Mouse (Mus musculus) brain, adult 2 months (tissue): ENCODE measurements at regions not wholly inside any gene's neighbourhood (a gene's known extent, or its start where the extent isn't known, plus 50 kb on each side); places are given as distances from the start of the nearest gene placed in this dataset.

Source experiments
- DNase-seq: peaks from one replicate; pipeline ENCODE4 v3.0.0; 2011; ENCODE audit warnings: low read depth, low spot score

DNA sequence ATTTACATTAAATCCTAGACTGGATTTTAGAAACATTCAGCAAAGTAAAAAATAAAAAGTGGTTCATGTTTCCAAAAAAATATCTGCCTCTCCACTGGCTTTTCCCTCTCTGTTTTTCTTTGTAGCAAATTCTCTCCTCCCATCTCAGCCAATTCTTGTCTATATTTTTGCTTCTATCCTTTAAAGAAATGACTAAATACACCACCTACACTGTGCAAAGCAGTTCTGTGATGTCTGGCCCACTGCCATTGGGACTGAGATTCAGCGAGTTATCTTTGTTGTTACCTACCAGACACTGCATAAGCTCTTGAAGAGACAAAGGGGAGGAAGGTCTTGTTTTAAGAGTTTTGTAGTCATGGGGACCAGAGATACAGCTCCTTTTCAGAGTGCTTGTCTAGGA is 835.8 kb upstream of the Klhl29 start:
- peak; percentile 87 for DNase-seq

DNA sequence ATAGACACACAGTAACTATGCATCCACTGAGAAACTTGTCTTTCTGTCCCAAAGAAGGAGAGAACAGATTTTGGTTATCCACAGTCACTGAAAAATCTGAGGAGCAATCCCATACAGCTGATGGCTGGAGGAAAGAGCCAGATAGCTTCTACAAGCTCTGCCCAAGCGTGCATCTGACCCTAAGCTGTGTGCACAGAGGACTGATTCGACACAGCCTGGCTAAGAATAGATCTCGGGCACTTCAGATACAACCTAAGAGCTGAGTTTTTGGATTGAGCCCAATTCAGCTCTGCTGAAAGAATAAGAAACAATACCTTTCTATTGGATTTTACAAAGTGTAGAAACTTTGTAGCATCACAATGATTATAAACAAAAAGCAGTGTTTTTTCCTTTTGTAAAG is 813.8 kb upstream of the Klhl29 start:
- DNase-seq: peak; percentile 17

DNA sequence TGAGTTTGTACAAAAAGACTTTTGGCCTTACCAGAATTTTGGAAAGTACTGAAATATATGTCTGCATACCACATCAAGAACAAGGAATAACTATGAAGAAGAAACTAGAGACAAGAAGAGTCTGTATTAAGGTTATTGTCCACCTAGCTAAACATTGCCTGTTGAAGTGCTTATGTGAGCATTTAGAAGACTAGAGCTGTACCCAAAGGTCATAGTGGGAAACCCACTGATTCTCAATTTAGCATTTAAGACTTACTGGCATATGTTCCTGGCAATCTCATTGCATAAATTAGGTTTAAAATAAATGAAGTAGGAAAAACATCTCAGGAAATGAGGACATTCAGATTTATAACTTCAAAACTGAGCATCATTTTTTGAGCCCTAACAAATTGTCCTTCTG is 793.3 kb upstream of the Klhl29 start:
- DNase-seq: peak; percentile 48

DNA sequence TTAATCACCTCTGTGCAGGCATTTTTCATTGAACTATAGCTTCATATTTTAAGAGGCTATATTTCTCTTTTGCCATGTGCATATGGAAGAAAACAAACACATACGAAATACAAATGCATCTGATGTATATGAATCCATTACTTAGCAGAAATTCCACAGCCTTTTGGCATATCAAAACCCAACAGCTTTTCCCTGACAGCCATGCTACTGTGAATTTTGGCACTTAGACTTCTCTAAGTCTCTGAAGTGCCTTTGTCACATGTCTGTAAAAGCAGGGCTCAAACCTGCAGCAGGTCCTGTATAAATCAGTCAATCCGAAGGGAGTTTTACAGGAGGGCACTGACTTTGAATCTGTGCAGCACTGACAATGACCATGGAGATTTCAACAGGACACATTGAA is 778.8 kb upstream of the Klhl29 start:
- no peak for DNase-seq

GRCm38 (mm10) chr12:6151476-6151875 is 776.0 kb upstream of the Klhl29 start:
- peak; percentile 14 for DNase-seq

- peak; percentile 48 for DNase-seq
Measured at GRCm38 (mm10) chr12:6132451-6132850, 757.0 kb upstream of the Klhl29 start.

- DNase-seq: peak; percentile 65
Measured at GRCm38 (mm10) chr12:6119557-6119956, 744.1 kb upstream of the Klhl29 start.

DNA sequence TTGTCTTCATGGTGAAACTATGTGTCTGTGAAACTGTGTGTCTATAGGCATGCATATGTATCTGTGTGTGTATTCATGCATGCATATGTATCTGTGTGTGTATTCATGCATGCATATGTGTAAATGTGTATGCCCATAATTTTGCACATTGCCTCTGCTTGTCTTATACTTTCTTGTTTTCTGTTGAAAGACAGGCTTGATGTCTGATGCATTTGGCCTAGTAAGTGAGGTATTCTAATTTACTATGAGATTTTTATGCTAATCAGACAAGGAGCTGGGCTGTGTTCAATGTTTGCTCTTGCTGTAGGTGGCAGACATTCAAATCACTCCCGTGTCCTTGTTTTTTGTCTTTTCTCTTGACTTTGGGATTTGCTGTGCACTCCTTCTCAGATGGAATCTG is 739.8 kb upstream of the Klhl29 start:
- DNase-seq: peak; percentile 9

DNA sequence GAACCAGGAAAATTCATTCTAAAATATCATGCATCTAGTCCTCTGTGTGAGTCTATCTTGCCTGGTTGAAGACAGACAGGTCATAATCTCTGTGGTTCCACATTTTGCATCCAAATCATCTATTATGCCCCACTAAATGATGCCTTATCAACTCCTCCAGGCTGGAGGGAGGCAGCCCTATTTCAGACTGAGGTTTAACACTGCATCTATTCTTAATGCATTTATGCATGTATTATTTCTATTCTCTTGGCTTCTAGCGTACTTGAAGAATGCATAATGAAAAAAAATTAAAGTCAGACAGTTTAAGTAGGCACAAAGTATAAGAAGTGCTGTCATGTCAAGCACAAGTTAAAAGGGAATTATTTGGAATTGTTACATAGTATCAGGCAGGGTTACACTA is 721.8 kb upstream of the Klhl29 start:
- no peak for DNase-seq

GRCm38 (mm10) chr12:6087627-6088350 is 712.3 kb upstream of the Klhl29 start:
- peak; percentile 76 for DNase-seq

DNA sequence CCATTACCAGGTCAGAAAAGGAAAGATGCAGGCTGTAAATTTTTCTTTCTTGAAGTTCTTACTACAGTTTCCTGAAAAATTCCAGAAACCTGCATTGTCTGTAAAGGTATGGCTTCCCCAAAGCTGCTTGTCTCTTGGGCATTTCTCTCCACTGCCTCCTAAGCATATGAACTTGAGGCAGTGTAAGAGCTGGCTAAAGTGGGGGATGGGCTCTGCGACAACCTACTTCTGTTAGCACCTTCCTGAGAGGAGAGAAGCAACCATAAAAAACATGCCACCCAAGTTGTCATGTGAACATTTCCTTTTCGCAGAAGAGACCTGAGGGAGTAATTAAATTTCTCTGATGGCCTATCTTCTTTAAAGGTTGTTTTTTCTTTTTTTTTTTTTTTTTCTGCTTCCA is 711.6 kb upstream of the Klhl29 start:
- peak; percentile 22 for DNase-seq

DNA sequence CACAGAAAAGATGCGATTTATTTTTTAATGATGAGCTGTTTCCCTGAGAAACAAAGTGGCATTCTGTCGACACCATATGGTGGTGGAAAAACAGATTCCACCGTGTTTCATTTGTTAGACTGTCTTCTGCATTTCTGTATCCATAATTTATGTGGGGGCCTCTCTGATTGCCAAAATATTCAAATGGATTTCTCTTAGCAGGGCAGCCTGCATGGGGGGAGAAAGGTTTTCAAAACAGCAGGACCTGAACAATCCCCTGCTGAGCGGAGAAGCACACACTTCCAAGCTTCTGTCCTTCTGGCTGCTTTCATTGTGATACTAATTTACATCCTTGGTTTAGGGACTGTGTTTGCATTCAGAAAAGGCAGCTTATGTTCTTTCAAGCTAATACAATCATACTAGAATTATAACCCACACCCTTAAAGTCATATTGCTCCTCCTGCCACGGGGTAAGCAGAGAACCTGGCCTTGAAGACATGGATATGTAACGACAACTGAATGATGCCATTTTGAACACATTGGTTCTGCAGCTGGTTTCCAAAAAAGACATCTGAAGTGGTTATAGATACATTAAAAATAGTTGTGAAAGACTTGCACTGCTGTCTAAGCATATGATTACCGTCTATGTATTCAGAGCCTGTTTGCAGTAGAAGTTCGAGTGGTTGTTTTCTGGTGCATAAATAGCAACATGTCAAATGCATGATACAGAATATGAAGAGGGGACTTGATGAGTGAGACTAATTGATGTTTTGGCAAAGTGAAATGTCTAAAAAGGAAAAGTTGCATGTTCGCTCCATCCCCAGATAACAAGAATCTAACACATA is 671.6 kb upstream of the Klhl29 start:
- peak; percentile 94 for DNase-seq

- DNase-seq: peak; percentile 5
Measured at GRCm38 (mm10) chr12:6046110-6046509, 670.6 kb upstream of the Klhl29 start.

DNA sequence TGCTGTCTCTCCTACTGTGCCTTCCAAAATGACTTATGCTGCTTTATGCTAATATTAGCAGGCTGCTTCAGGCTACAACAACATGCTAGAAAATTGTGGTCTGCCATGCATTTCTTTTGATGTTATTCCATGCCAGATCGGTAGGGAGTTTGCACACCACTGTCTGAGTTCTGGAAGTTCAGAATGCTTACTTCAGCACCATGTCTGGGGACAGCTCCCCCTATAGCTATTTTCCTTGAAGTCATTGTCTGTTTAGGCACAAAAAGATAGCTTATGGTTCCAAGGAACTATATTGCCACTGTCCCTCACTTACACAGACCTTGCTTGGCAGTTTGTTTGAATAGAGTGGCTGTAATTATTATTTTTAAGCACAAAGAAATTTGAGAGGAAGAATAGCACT is 666.8 kb upstream of the Klhl29 start:
- DNase-seq: peak; percentile 12

GRCm38 (mm10) chr12:6024111-6024510 is 648.6 kb upstream of the Klhl29 start:
- DNase-seq: no peak

- DNase-seq: no peak
Measured at GRCm38 (mm10) chr12:6022490-6022889, 647.0 kb upstream of the Klhl29 start.

GRCm38 (mm10) chr12:6000961-6001360 is 625.5 kb upstream of the Klhl29 start:
- peak; percentile 74 for DNase-seq

- DNase-seq: no peak
Measured at GRCm38 (mm10) chr12:5997366-5997765, 621.9 kb upstream of the Klhl29 start.

DNA sequence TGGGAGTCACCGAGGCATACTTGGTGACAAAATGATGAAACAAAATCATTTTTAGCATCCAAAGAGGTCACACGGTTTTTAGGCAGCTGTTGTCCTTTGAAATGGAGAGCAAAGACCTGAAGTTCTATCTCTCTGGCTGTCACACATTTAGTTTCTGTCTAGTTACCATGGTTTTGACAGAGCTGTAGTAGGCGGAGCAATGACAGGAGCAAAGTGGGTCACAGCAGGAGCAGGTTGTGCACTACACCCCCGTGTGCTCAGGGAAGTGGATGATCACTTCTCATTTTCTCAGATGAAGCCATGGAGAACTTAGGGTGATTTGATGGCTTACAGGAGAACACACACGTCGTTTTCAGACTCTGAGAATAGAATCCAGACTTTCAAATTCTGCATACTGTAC is 621.2 kb upstream of the Klhl29 start:
- peak; percentile 74 for DNase-seq

DNA sequence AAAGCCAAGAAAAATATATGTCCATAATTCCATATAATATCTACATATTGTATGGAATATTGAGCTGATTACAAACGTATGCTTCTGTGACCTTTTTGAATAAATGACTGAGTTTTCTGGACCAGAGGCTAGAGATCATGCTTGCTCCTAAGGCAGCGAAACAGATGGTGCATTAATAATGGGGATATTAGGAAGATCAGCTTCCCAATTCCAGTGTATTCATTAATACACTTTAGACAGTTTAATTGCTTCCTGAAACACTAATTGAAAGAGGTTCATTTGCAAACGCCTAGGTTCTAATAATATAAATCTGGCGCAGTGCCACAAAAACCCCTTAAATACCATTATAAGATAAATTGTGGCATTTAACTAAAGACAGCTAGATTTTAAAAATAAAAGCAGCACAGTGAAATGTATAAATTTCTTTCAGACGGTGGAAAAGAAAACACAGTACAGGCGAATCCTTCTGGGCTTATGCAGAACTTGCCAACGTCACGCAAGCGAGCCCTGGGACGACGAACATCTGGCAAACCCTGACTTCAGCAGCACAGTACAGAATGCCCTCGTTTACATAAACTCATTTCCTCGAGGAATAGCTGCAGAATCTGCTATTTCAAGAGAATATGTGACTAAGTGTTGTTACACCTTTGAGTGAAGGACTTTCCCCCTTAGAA is 608.6 kb upstream of the Klhl29 start:
- peak; percentile 69 for DNase-seq

DNA sequence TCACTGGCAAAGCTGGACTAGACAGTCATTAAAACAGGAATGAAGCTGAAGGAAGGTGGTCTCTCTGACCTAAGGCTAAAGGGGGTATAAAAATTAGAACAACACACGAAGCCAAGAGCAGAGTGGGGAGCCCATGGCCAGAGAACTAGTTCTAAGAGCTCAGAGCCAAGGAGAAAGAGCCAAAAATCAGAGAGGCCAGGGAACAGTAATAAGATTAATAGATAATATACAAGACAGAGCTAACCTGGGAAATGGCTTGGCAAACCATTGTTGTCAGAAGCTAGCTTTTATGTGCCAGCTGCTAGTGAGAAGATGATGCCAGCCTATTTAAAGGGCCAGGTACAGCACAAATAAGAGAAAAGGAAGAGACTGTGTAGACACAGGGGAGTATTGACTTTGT is 606.6 kb upstream of the Klhl29 start:
- peak; percentile 29 for DNase-seq

DNA sequence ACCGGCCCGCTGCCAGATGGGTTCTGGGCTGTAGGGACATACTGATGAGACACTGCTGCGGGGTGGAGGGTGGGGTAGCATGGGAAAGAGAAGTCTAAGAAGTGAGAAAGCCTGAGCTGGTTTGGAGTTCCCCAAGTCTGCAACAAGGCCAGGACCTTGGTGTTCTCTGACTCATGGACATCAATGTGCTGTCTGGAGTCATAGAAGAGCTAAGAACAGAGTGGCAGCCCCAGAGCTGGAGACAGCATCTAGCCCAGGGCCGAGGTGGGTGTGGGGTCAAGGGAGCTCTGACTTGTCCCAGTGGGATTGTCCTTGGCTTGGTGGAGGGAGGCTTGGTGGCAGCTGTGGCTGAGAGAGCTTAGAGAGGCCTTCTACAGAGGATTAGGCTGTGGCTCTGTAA is 600.4 kb upstream of the Klhl29 start:
- no peak for DNase-seq

GRCm38 (mm10) chr12:5969556-5969955 is 594.1 kb upstream of the Klhl29 start:
- DNase-seq: no peak
